Mouse (Mus musculus) CD4-positive helper T cell, adult 2 months (primary cell): ENCODE results near the gene Fam19a1.

Experiments used
- DNase-seq: peaks from one replicate; pipeline ENCODE4 v3.0.0-alpha.2; 2012; ENCODE audit warnings: low read depth, missing footprints, low spot score

The Fam19a1 gene

GRCm38 (mm10) chr6:96666311-96666710, 553.4 kb downstream of the Fam19a1 start:
- DNase-seq: no peak

GRCm38 (mm10) chr6:96677813-96678212, 564.9 kb downstream of the Fam19a1 start:
- no peak for DNase-seq
